ENCODE assay signal across 1 mouse cellular context in genomic region chr11:58977607-58978026, GRCm38 (mm10).
TF ChIP-seq lines count a peak whose summit lies in the region.

No protein-coding gene starts in this region.

TF ChIP-seq in MEL, 35 proteins besides CTCF, POLR2A, EP300 and RAD21:
- TF ChIP-seq ZNF384 (IDR thresholded peaks at IDR 0.05; ENCODE audit: low read depth, low read length), result no peak
- no peak for TF ChIP-seq ZMIZ1 (IDR thresholded peaks at IDR 0.05; ENCODE audit: low read depth, low read length)
- TF ChIP-seq MEF2A (IDR thresholded peaks at IDR 0.05; ENCODE audit: extremely low read depth, insufficient replicate concordance, low read depth, low read length, poor library complexity, severe bottlenecking), result no peak
- 0 out of 2 replicates have a peak, but pooled peaks have one; percentile 14 for TF ChIP-seq RCOR1 (IDR thresholded peaks at IDR 0.05; ENCODE audit: low read depth, low read length)
- no peak for TF ChIP-seq BHLHE40 (IDR thresholded peaks at IDR 0.05; ENCODE audit: borderline replicate concordance, low read depth, low read length)
- no peak for TF ChIP-seq MYC (IDR thresholded peaks at IDR 0.05; ENCODE audit: low read depth, low read length)
- no peak for TF ChIP-seq KAT2A (conservative IDR thresholded peaks at IDR 0.05; ENCODE audit: low read depth, low read length)
- TF ChIP-seq UBTF (IDR thresholded peaks at IDR 0.05; ENCODE audit: borderline replicate concordance, insufficient read depth, low read depth, low read length), result no peak
- no peak for TF ChIP-seq MAZ (IDR thresholded peaks at IDR 0.05; ENCODE audit: low read depth, low read length)
- TF ChIP-seq TAL1 (IDR thresholded peaks at IDR 0.05; ENCODE audit: low read length), result no peak
- TF ChIP-seq ZC3H11A (IDR thresholded peaks at IDR 0.05; ENCODE audit: low read depth, low read length), result no peak
- TF ChIP-seq E2F4 (IDR thresholded peaks at IDR 0.05; ENCODE audit: borderline replicate concordance, low read depth, low read length), result no peak
- peak; percentile 87; the same call in 1 of the 2 replicates for TF ChIP-seq MXI1 (IDR thresholded peaks at IDR 0.05; ENCODE audit: low read depth, low read length)
- peak; percentile 72 for TF ChIP-seq MAX (IDR thresholded peaks at IDR 0.05; ENCODE audit: low read length)
